Mouse (Mus musculus) cerebellum, postnatal 10 days (tissue): ENCODE results near the gene Hsd17b14.

Experiments used
- DNase-seq, 2 experiments: peaks; one replicate each; pipeline ENCODE4 v3.0.0; 2021; ENCODE audit warnings: mixed read lengths in 2 of 2

The Hsd17b14 gene

GRCm38 (mm10) chr7:45530643-45531042 is 24.1 kb upstream of the Hsd17b14 start:
- DNase-seq, result no peak

GRCm38 (mm10) chr7:45535676-45536075 is 19.0 kb upstream of the Hsd17b14 start:
- DNase-seq, result no peak

GRCm38 (mm10) chr7:45537602-45538001 is 17.1 kb upstream of the Hsd17b14 start:
- no peak for DNase-seq

- DNase-seq, result peak; percentile 81
Measured at GRCm38 (mm10) chr7:45538163-45539041, 16.3 kb upstream of the Hsd17b14 start.

GRCm38 (mm10) chr7:45539095-45539494 is 15.6 kb upstream of the Hsd17b14 start:
- DNase-seq, result peak in 1 of 2 experiments; percentile 19

- peak in 1 of 2 experiments; percentile 40 for DNase-seq
Measured at GRCm38 (mm10) chr7:45540213-45540612, 14.5 kb upstream of the Hsd17b14 start.

GRCm38 (mm10) chr7:45544525-45544924 is 10.2 kb upstream of the Hsd17b14 start:
- no peak for DNase-seq

- no peak for DNase-seq
Measured at GRCm38 (mm10) chr7:45549641-45550436, 4.9 kb upstream of the Hsd17b14 start.

GRCm38 (mm10) chr7:45550821-45551511 is 3.7 kb upstream of the Hsd17b14 start:
- no peak for DNase-seq

GRCm38 (mm10) chr7:45551512-45551883 is 3.2 kb upstream of the Hsd17b14 start:
- no peak for DNase-seq

- no peak for DNase-seq
Measured at GRCm38 (mm10) chr7:45553519-45553918, 1.2 kb upstream of the Hsd17b14 start.

- no peak for DNase-seq
Measured at GRCm38 (mm10) chr7:45553990-45554389, 703 bp upstream of the Hsd17b14 start.

GRCm38 (mm10) chr7:45555787-45556186 is 1.1 kb downstream of the Hsd17b14 start:
- DNase-seq, result peak; percentile 91 to 93

- no peak for DNase-seq
Measured at GRCm38 (mm10) chr7:45558907-45559306, 4.2 kb downstream of the Hsd17b14 start.

- DNase-seq, result no peak
Measured at GRCm38 (mm10) chr7:45560241-45560640, 5.5 kb downstream of the Hsd17b14 start.

GRCm38 (mm10) chr7:45560843-45561623 is 6.3 kb downstream of the Hsd17b14 start:
- peak; percentile 87 to 91 for DNase-seq

- no peak for DNase-seq
Measured at GRCm38 (mm10) chr7:45561624-45562520, 7.2 kb downstream of the Hsd17b14 start.

GRCm38 (mm10) chr7:45564811-45565210 is 10.1 kb downstream of the Hsd17b14 start:
- no peak for DNase-seq

GRCm38 (mm10) chr7:45565446-45565845 is 10.8 kb downstream of the Hsd17b14 start:
- no peak for DNase-seq

- no peak for DNase-seq
Measured at GRCm38 (mm10) chr7:45567112-45567779, 12.6 kb downstream of the Hsd17b14 start.
